Mouse (Mus musculus) right cerebral cortex, postnatal 25 days (tissue): Measurements from ENCODE around the gene Nufip1.

Experiments used
- DNase-seq: peaks from one replicate; pipeline ENCODE4 v3.0.0; 2022

Gene Nufip1

GRCm38 (mm10) chr14:76186299-76186698 is 75.6 kb downstream of the Nufip1 start:
- no peak for DNase-seq
